Mouse (Mus musculus): Measurements from ENCODE around the gene Tchhl1.

Gene Tchhl1

DNA sequence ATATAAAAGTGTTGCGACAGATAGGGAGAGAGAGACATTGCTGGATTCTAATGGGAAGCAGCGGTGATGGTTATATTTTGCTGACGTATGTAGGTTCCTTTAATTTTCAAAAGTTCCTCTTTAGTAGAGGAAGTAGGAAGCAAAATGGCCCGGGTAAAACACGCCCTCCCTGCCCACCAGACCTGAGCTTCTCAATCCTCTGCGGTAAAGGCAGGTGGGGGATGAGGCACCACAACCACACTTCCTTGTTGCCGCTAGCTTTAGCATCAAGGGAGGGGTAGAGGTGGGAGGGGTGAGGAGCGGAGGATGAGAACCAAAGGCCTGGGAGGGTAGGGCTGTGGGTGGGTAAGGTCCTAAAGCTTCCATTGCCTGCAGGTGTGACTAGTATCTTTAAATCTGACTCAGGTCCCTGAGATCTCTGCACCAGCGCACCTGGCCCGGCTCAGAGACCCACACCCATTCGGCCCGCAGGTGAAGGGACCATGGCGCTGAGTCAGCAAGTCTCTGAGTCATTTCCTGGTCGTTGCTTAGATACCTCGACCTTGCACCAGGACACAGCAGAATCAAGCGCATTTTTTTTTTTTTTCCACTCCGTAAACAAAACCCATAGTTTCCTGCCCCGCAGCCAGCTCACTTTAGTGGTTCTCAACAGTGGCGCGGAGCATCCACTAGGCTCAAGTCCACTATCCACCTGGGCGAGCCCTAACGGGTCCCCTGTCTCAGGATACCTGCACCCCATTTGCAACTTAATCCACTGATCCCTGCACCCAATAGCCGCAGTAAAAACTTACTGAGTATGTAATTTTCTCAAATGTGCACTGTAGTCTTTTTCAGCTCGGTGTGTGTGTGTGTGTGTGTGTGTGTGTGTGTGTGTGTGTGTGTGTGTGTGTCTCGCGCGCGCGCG, 37.7 kb downstream of the Tchhl1 start:
- DNase-seq: peak; percentile 96

DNA sequence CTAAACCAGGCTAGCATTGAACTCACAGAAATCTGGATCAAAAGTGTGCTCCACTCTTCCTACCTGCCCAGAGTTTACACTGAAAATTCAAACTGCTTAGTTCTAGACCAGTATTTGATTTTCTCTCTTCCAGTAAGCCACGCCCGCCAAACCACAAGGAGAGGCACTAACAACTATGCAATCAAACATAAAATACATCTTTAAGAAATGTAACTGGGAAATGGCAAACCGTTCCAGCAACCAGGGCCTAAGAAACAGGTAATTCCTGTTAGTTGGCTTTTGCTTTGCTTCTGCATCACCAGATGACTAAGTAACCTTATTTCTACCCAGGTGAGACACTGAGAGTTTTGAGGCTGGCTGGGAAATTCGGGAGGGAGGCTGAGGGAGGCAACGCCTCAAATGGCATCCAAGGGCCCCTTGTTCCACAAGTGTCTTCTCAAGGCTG, 38.3 kb downstream of the Tchhl1 start:
- peak; percentile 27 for DNase-seq

DNA sequence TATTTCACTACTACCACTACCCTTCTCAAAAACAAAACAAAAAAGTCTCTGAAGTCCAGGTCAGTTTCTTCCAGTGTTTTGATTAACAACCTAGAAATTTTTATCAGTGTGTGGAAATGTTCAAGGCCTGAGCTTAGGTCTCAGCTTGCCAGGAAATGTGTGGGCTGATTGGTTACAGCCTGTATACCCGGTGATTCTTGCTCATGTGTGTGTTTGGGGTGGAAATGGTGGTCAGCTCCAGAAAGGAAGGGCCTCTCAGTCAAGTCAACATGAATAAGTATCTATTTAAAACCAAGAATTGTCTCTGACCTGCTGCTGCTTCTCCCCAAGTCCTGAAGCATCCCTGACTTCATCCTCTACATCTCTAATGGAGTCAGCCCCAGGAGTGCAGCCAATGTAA, 40.7 kb downstream of the Tchhl1 start:
- DNase-seq: peak; percentile 24

DNA sequence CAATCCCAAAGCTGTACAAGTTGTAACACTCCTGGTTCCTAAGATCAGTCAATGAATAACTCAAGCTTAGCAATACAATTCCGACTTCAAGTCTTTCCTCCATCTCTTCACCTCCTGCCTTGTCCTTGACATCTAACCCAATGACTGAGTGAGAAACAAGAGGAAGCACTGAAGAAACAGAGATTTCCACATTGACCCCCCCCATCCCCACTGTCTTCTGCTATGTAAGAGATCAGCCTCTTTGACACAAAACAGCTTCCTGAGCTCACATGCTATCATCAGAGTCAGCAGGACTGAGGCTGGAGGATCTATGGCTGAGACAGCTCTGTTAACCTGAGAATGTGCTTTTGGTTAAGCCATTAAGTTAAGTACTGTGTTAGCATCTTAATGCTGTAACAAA, 42.5 kb downstream of the Tchhl1 start:
- DNase-seq: peak; percentile 18

DNA sequence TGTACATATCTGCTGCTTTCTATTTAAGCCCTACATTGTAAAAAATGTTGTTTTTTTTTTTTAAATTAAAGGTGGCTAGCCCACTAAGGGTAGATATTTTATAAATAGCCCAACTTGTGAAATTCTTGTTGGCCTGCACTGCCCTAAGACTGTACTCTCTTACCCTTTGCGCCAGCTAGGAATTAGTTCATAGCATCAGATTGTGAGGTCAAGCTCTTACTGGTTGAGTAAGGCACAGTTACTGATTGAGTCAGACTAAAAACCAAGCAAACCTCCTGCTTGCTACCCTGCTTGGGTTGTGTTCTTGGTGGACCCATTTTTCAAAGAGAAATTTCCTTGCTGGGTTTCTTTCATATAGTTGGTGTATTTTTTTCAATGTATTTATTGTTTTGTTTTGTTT, 43.2 kb downstream of the Tchhl1 start:
- peak; percentile 41 for DNase-seq

DNA sequence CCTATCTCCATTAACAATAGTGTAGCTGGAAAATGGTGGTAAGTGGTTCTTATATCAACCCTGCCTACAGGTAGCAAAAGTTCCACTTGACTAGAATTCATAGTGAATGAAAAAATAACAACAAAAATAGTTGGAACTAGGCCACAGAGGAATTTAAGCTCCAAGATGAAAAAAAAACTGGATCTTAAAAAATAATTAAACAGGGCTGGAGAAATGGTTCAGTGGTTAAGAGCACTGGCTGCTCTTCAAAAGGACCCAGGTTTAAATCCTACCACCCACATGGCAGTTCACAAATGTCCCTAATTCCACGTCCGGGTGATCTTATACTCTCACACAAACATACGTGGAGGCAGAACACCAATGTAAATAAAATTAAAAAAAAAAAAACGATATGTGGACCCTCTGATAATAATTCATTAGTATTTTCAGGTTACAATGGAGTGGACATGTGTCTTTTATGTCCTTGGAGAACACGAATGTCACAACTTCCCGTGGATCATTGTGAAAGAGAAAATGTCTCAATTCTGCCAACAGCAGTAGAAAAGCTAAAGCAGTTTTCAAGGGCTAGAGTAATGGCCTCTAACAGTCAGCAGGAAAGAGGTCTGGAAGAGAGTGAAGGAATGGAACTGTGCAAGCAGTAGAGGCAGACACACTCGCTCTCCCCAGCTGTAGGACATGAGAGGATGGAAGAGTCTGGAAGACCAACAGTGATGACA, 44.0 kb downstream of the Tchhl1 start:
- DNase-seq: peak; percentile 25

DNA sequence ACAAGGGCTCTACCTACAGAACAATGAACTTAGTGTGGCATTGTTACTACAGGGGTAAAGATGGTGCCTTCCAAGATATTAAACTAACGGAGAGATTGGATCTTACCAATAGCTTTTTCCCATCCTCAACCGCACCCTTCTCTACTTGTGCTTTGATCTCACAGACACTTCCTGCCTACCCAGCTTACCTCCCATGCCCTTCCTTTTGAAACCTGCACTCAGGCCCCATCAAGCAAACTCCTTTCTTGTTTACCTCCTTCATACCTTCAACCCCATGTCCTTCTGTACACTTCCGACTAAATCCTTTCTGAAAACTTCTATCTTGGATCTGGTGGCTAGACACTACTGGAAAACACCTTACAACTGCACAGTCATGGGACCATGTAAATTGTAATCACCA, 46.1 kb downstream of the Tchhl1 start:
- DNase-seq: peak; percentile 42

DNA sequence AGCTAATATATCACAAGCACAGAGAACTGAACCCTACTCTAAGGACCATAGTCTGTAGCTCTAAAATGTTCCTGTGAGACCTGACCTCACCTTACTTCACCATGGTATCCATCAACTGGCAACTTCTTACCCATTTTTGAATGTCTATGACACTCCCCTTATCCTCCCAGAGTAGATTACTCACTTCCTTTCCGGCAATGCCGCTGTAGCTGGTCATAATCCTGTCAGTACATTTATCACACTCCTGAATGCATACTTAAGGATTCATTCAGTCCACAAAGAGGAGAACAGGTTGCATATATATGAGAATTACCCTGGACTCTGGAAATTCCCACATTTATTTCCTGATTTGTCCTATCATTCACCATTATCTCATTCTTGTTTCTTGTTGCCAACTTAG, 48.8 kb downstream of the Tchhl1 start:
- DNase-seq: no peak

DNA sequence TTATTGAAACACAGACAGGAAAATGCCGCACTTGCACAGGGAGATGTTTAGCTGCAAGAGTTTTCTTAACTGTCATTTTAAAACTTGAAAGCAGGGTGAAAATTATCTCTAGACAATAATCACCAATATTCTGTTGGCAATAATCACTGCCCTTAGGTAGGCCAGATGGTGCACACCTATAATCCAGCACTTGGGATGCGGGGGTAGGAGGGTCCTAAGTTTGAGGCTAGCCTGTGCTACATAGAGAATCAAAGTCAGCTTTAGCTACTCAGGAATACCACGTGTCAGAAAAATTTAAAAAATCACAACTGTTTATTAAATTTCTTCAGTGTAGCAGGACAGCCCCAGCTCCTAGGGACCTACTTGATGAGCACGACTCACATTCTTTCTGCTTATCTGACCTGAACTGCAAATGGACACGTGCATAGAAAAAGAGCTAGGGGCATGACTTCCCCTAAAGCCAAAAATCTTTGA, 51.3 kb downstream of the Tchhl1 start:
- DNase-seq: no peak

DNA sequence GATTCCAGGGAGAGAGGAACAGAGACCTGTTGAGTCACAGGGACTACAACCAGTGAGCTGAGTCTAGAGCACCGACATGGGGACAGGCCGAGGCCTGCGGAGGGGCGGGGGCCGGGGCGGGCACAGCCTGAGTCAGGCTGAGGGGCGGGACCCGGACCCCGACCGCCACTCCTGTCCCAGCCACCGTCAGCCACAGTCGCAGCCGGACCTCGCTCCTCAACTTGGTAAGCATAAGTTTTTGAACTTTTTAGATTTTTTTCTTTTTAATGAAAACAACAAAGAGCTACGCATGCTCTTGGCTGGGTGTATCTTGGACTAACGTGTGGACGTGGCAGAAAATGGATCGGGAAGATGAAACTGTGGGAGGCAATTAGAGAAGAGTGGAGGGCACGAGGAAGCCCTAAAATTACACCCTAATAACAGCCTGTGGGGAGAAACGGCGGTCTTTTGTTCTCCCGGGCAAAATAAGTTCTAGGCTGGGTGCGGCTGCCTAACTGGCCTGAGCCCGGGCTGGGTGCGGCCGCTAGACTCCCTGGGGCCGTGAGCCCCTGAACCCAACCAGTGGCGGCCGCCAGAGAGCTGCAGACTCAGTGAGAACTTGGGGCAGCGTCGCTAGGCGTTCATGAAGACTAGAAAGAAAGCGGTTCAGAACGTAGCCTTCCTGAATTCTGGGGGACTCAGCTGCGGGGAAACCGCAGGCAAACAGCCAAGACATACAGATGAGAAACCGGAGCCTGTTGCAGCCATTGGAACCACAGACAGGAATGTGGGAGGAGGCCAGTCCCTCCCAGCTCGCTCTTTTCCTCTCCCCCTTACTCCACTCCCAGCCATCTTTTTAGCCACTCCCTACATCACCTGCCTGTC, 52.0 kb downstream of the Tchhl1 start, which contains the start of gene S100a11:
Gene S100a11, plus strand, starts transcription at position 159 of the 864 bp plus-strand sequence.
- DNase-seq: peak; percentile 97
